Mouse (Mus musculus) intestine, postnatal 0 days (tissue): ENCODE measurements around the gene Mrpl16. TPM values are rescaled to one million over a fixed set of nuclear protein-coding genes. Genes with fewer than 3 reads are reported as not detected.

Experiments
- ATAC-seq: fragments of 200-750 bp; cut with Nextera tagmentation; 2 replicates; pipeline ENCODE4 v1.8.0; 2017; ENCODE audit warnings: mild to moderate bottlenecking, moderate TSS enrichment, moderate library complexity
- H3K27ac ChIP-seq: fragments of 300-500 bp; sonication (generic); 2 replicates; pipeline ENCODE4 v1.5.1; 2014; ENCODE audit warnings: mild to moderate bottlenecking, low read depth, low read length, moderate library complexity
- H3K27me3 ChIP-seq: fragments of 300-500 bp; sonication (generic); replicated peaks from 2 replicates; pipeline ENCODE4 v1.6.1; 2014; ENCODE audit warnings: low read length, mixed read lengths; ENCODE audit not compliant: control insufficient read depth, insufficient read depth
- H3K36me3 ChIP-seq: fragments of 300-500 bp; sonication (generic); 2 replicates; pipeline ENCODE4 v1.6.1; 2014; ENCODE audit warnings: mild to moderate bottlenecking, moderate library complexity; ENCODE audit not compliant: control insufficient read depth, insufficient read depth
- H3K4me1 ChIP-seq: fragments of 300-500 bp; sonication (generic); replicated peaks from 2 replicates; pipeline ENCODE4 v1.6.1; 2014; ENCODE audit warnings: antibody characterized with exemption, low read length, mixed read lengths; ENCODE audit not compliant: control insufficient read depth, insufficient read depth
- H3K4me2 ChIP-seq: fragments of 300-500 bp; sonication (generic); replicated peaks from 2 replicates; pipeline ENCODE4 v1.6.1; 2014; ENCODE audit warnings: low read depth, mild to moderate bottlenecking, moderate library complexity
- H3K4me3 ChIP-seq: fragments of 300-500 bp; sonication (generic); 2 replicates; pipeline ENCODE4 v1.5.1; 2014; ENCODE audit warnings: low read depth, low read length
- H3K9ac ChIP-seq: fragments of 300-500 bp; sonication (generic); 2 replicates; pipeline ENCODE4 v1.6.1; 2014; ENCODE audit warnings: mild to moderate bottlenecking, low read depth, low read length
- H3K9me3 ChIP-seq: fragments of 300-500 bp; sonication (generic); 2 replicates; pipeline ENCODE4 v1.6.1; 2016; ENCODE audit warnings: mixed run types; ENCODE audit not compliant: control insufficient read depth
- CTCF ChIP-seq: sonication (generic); IDR thresholded peaks from 2 replicates; pipeline ENCODE4 v1.5.1; 2016; ENCODE audit warnings: low read depth, mild to moderate bottlenecking, control low read depth, antibody characterized with exemption, moderate library complexity
- WGBS: fragments of 180-500 bp; shearing (Covaris S2); extraction: QIAGEN DNeasy Blood & Tissue Kit; methylation state at CpG from one replicate; pipeline ENCODE4 v1.1.7; 2014; 5-methylcytosine and 5-hydroxymethylcytosine counted together
- polyA plus RNA-seq: library from polyadenylated mRNA; unstranded; fragments of >200 nt; fragmentation: Nextera tagmentation; extraction: Ambion mirVana; gene quantifications from 2 replicates; pipeline ENCODE4 v1.2.1, GENCODE M21; 2015

The Mrpl16 gene
- polyA plus RNA-seq, 1 experiment from 2014 or later: 54.0 TPM

DNA sequence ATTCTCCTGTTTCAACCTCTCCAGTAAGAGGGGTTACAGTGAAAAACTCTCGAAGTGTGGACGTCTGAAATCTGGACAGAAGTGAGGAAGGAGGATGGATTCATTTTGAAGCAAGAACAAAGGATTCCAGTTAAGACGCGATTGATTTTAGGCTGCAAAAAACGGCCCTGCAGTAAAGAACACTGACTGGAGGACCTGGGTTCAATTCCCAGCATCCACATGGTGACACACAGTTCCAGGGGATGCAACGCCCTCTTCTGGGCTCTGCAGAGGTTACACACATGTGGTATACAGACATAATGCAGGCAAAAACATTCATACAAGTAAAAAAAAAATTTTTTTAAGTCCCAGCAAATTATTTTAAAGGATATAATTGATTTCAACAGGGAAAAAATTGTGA is 50.0 kb downstream of the Mrpl16 start:
- peak overlapping the region; percentile 93; the same call in 1 of the 2 replicates for H3K9ac ChIP-seq
- H3K4me3 ChIP-seq: peak overlapping the region; percentile 90; the same call in 1 of the 2 replicates
- H3K4me2 ChIP-seq: peak overlapping the region; percentile 82
- WGBS: 31% methylated on average over 6 of the region's 6 CpGs
- H3K36me3 ChIP-seq: no peaks in the 10 kb centered on the region; the same call in 1 of the 2 replicates
- ATAC-seq: no peak
- no peak for TF ChIP-seq CTCF
- H3K27ac ChIP-seq: peak overlapping the region; percentile 99
- no peaks in the 10 kb centered on the region for H3K27me3 ChIP-seq
- no peaks in the 10 kb centered on the region for H3K9me3 ChIP-seq
- H3K4me1 ChIP-seq: 0 out of 2 replicates have a peak, but pooled peaks cover 3% of the 10 kb centered on the region

DNA sequence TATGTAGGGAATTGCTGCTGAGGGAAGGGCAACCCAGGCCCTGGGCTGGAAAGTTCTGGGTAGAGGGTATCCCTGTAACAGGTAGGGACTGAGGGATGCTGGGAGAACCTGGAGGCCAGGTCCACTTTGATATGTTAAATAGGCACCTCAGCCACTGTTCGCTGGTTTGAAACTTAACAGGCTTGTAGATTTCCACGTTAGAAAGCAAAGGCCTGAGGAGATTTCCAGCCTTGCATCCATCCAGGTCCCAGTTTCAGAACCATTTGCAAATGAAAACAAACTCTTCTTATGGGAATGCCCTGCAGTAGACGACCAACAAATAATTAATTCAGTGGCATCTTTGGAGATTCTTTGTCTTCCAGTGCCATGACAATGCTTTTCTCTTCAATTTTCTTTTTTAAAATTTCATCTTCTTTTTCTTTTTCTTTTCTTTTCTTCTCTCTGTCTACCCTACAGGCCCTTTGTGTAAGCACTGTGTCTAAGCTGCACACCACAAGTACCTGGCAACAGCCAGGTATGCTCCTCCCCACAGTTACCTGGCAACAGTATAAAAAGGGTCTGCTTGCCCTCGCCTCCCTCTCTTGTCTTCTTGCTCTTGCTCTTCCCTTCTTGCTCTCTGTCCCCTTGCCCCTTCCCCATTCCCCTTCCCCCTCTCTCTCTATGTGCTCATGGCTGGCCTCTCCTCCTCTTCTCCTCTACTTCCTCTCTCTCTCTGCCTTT is 53.3 kb downstream of the Mrpl16 start:
- Histone ChIP-seq H3K36me3 (no peaks in the 10 kb centered on the region), H3K4me3 (no peak overlapping the region), H3K4me1 (0 out of 2 replicates have a peak, but pooled peaks cover 3% of the 10 kb centered on the region), H3K4me2 (no peak overlapping the region), H3K27me3 (no peaks in the 10 kb centered on the region), H3K9ac (no peak overlapping the region), H3K27ac (no peak overlapping the region), H3K9me3 (no peaks in the 10 kb centered on the region)
- ATAC-seq: no peak
- TF ChIP-seq CTCF: no peak
- 59% methylated on average over 4 of the region's 4 CpGs for WGBS

Other genes with a start within 250 kb of the Mrpl16 start
- gene Ms4a4d, start 233.6 kb upstream of the Mrpl16 start, polyA plus RNA-seq: 8.7 and 9.4 TPM in 2 replicates
- gene Ms4a6d, start 165.5 kb upstream of the Mrpl16 start, polyA plus RNA-seq: 4.4 and 5.4 TPM in 2 replicates
- gene Ms4a2, start 146.7 kb upstream of the Mrpl16 start, polyA plus RNA-seq: 0.04 TPM in 1 of 2 replicates, not detected in the other
- gene Ms4a3, start 129.5 kb upstream of the Mrpl16 start, polyA plus RNA-seq: not detected in 2 replicates
- not detected in 2 replicates for gene Oosp2, start 109.8 kb upstream of the Mrpl16 start, polyA plus RNA-seq
- gene Oosp1, start 79.2 kb upstream of the Mrpl16 start, polyA plus RNA-seq: not detected in 2 replicates
- not detected in 2 replicates for gene Oosp3, start 73.3 kb upstream of the Mrpl16 start, polyA plus RNA-seq
- gene Gif, start 22.8 kb upstream of the Mrpl16 start, polyA plus RNA-seq: not detected in 2 replicates
- 125 and 137 TPM in 2 replicates for gene Stx3, start 49.0 kb downstream of the Mrpl16 start, polyA plus RNA-seq
- 0.08 TPM in 1 of 2 replicates, not detected in the other for gene Olfr1417, start 68.8 kb downstream of the Mrpl16 start, polyA plus RNA-seq
- gene Olfr1418, start 90.7 kb downstream of the Mrpl16 start, polyA plus RNA-seq: not detected in 2 replicates
- not detected in 2 replicates for gene Olfr1419, start 104.7 kb downstream of the Mrpl16 start, polyA plus RNA-seq
- 0.05 TPM in 1 of 2 replicates, not detected in the other for gene Olfr1420, start 116.2 kb downstream of the Mrpl16 start, polyA plus RNA-seq
- gene Patl1, start 142.0 kb downstream of the Mrpl16 start, polyA plus RNA-seq: 8.4 and 9.3 TPM in 2 replicates
- 6.2 and 6.9 TPM in 2 replicates for gene Osbp, start 195.6 kb downstream of the Mrpl16 start, polyA plus RNA-seq